Comparison of ENCODE assay signal across 7 mouse cellular contexts in the genomic region with DNA sequence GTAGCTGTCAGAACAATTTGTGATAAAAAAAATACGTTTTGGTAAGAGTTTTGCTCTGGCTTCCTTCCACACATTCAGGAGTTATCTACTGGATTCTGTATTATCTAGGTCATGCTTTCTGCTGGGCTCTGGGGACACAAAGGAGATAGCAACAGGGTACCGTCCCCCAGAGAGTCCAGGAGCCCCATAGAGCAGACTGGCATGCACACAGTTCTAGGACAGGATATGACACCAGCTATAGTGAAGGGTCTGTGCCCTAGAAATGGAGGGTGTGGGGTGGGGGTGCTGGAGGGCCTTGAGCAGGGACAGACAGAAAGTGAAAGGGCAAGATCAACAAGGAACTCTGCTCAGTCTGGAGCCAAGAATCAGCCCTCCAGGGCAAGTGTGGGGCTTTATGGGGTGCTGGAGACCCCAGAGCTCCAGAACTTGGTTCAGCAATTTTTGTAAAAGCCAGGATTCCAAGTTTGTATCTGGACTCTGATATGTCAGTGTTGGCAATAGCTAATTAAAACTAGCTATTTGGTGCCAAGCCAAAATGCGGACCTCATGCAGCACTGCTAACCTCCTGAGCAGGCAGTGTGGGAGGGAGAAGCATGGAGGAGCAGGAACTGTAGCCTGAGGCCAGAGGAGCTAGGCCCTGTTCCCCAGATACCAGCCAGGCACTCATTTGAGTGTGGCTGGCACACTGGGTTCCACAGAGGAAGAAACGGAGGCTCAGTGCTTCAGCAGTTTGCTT. TPM values are rescaled to one million over a fixed set of nuclear protein-coding genes. Genes with fewer than 3 reads are reported as not detected.
A peak's percentile ranks its signal among the peaks of the same experiment; 100 is the strongest.
DNase-seq lines count a peak whose midpoint lies in the region; ATAC-seq lines count a peak whose summit lies in the region.

No protein-coding gene starts in this region.

- H3K36me3 ChIP-seq in forebrain, embryonic 14.5 days (ENCODE audit: control insufficient read depth, insufficient read depth, low read length), result no peaks in the 10 kb centered on the region
- peaks cover 12% of the 10 kb centered on the region for H3K36me3 ChIP-seq in midbrain, embryonic 12.5 days

- H3K27me3 ChIP-seq in forebrain, embryonic 14.5 days (replicated peaks; ENCODE audit: control insufficient read depth, insufficient read depth, low read length), result no peaks in the 10 kb centered on the region
- no peaks in the 10 kb centered on the region for H3K27me3 ChIP-seq in midbrain, embryonic 12.5 days

- peak overlapping the region; percentile 85 for H3K4me2 ChIP-seq in forebrain, embryonic 14.5 days (ENCODE audit: low read length)
- peak overlapping the region; percentile 90 for H3K4me2 ChIP-seq in midbrain, embryonic 12.5 days (replicated peaks)

- 63% methylated on average over 4 of the region's 4 CpGs for WGBS in forebrain, embryonic 14.5 days
- WGBS in midbrain, embryonic 12.5 days, result 73% methylated on average over 4 of the region's 4 CpGs

- peak overlapping the region; percentile 90 for H3K4me3 ChIP-seq in forebrain, embryonic 14.5 days (ENCODE audit: low read depth, low read length)
- H3K4me3 ChIP-seq in midbrain, embryonic 12.5 days, result no peak overlapping the region

- H3K9me3 ChIP-seq in forebrain, embryonic 14.5 days (replicated peaks; ENCODE audit: control insufficient read depth, low read length), result no peaks in the 10 kb centered on the region
- H3K9me3 ChIP-seq in midbrain, embryonic 12.5 days, result no peaks in the 10 kb centered on the region

- no peak for ATAC-seq in forebrain, embryonic 14.5 days
- ATAC-seq in midbrain, embryonic 12.5 days (ENCODE audit: low FRiP score, low read depth), result no peak

- no peak overlapping the region; the same call in 1 of the 2 replicates for H3K27ac ChIP-seq in forebrain, embryonic 14.5 days (ENCODE audit: low read depth, low read length)
- H3K27ac ChIP-seq in midbrain, embryonic 12.5 days (replicated peaks), result no peak overlapping the region

- peaks cover 10% of the 10 kb centered on the region; the same call in 1 of the 2 replicates for H3K4me1 ChIP-seq in forebrain, embryonic 14.5 days (ENCODE audit: control insufficient read depth, insufficient read depth, low read length)
- peaks cover 23% of the 10 kb centered on the region for H3K4me1 ChIP-seq in midbrain, embryonic 12.5 days

- peak overlapping the region; percentile 93 for H3K9ac ChIP-seq in forebrain, embryonic 14.5 days (ENCODE audit: low read length)
- H3K9ac ChIP-seq in midbrain, embryonic 12.5 days (replicated peaks), result peak overlapping the region; percentile 94

- peak; percentile 12 for DNase-seq in CD4-positive helper T cell, adult 2 months (ENCODE audit: low read depth, low spot score)
- DNase-seq in MN1 (ENCODE audit: low spot score), result peak; percentile 53
- peak; percentile 19 for DNase-seq in forebrain, embryonic 14.5 days (ENCODE audit: low spot score)
- DNase-seq in kidney, adult 18-20 months, result peak; percentile 38
- DNase-seq in urinary bladder, postnatal 10 days (ENCODE audit: low spot score), result no peak
- DNase-seq in thymus, postnatal 0 days (ENCODE audit: low spot score), result no peak

RNA-seq across cellular contexts. Expression of gene Mapk9, which starts 1.7 kb away (rescaled TPM):
- polyA plus RNA-seq in forebrain, embryonic 14.5 days (2014; fragmentation: Nextera tagmentation; extraction: Ambion mirVana), result 43.6 and 49.1 TPM in 2 replicates
- polyA plus RNA-seq in midbrain, embryonic 12.5 days (2016; fragmentation: Nextera tagmentation; extraction: Ambion mirVana), result 45.9 and 46.1 TPM in 2 replicates
- polyA plus RNA-seq in thymus, postnatal 0 days (2015; fragmentation: Nextera tagmentation; extraction: Ambion mirVana), result 42.0 and 44.5 TPM in 2 replicates

RNA-seq across cellular contexts. Expression of gene Rasgef1c, which starts 53.4 kb away (rescaled TPM):
- polyA plus RNA-seq in forebrain, embryonic 14.5 days (2014; fragmentation: Nextera tagmentation; extraction: Ambion mirVana), result 10.9 and 15.6 TPM in 2 replicates
- 1.6 and 3.0 TPM in 2 replicates for polyA plus RNA-seq in midbrain, embryonic 12.5 days (2016; fragmentation: Nextera tagmentation; extraction: Ambion mirVana)
- polyA plus RNA-seq in thymus, postnatal 0 days (2015; fragmentation: Nextera tagmentation; extraction: Ambion mirVana), result 0.08 and 0.21 TPM in 2 replicates

RNA-seq across cellular contexts. Expression of gene Gfpt2, which starts 54.3 kb away (rescaled TPM):
- 6.0 and 8.3 TPM in 2 replicates for polyA plus RNA-seq in forebrain, embryonic 14.5 days (2014; fragmentation: Nextera tagmentation; extraction: Ambion mirVana)
- 6.8 and 11.3 TPM in 2 replicates for polyA plus RNA-seq in midbrain, embryonic 12.5 days (2016; fragmentation: Nextera tagmentation; extraction: Ambion mirVana)
- polyA plus RNA-seq in thymus, postnatal 0 days (2015; fragmentation: Nextera tagmentation; extraction: Ambion mirVana), result 3.2 and 3.4 TPM in 2 replicates

Comparison
In these comparisons a context has a peak if more than half of its experiments do, and no peak if none do; other contexts are left out.
1. DNase-seq: peak in CD4-positive helper T cell, adult 2 months (single experiment), MN1 (single experiment), forebrain, embryonic 14.5 days (single experiment) and kidney, adult 18-20 months (single experiment); none in urinary bladder, postnatal 10 days (single experiment) and thymus, postnatal 0 days (single experiment).